Mouse (Mus musculus): ENCODE results near the gene Olfr1000.
"Not testable (repeated sequence)": the region's sequence is repeated elsewhere in the genome, so short reads cannot be mapped to it uniquely, and the experiment has no call there.

Olfr1000 gene

GRCm38 (mm10) chr2:85611803-85612202 is at the start of gene Olfr1000:
Gene Olfr1000 (minus strand): TSS chr2:85611903.
- DNase-seq (ENCODE audit: low read depth in 1 of 2, low spot score in 2 of 2) = no peak

- DNase-seq (ENCODE audit: low read depth in 1 of 2, low spot score in 2 of 2) = no peak
Observed at GRCm38 (mm10) chr2:85650604-85651003, 38.9 kb upstream of the Olfr1000 start, which contains the start of gene Olfr1002. Gene Olfr1002 (minus strand): TSS chr2:85650704.

- DNase-seq (ENCODE audit: low read depth in 1 of 2, low spot score in 2 of 2) = not testable (repeated sequence)
Observed at GRCm38 (mm10) chr2:85588648-85589047, 23.1 kb downstream of the Olfr1000 start, which contains the start of gene Olfr998. Gene Olfr998 (plus strand): TSS chr2:85588948.

- DNase-seq (ENCODE audit: low read depth in 1 of 2, low spot score in 2 of 2) = no peak
Observed at GRCm38 (mm10) chr2:85578915-85579314, 32.8 kb downstream of the Olfr1000 start, which contains the start of gene Olfr996. Gene Olfr996 (plus strand): TSS chr2:85579215.

- no peak for DNase-seq (ENCODE audit: low read depth in 1 of 2, low spot score in 2 of 2)
Observed at GRCm38 (mm10) chr2:85561187-85561586, 50.5 kb downstream of the Olfr1000 start.

- no peak for DNase-seq (ENCODE audit: low read depth in 1 of 2, low spot score in 2 of 2)
Observed at GRCm38 (mm10) chr2:85560226-85560625, 51.5 kb downstream of the Olfr1000 start.

Measured in monocyte, adult 2 months (primary cell).